ENCODE assay signal across 18 mouse cellular contexts in genomic region chr3:31134696-31135095, GRCm38 (mm10). TPM values are rescaled to one million over a fixed set of nuclear protein-coding genes. Genes with fewer than 3 reads are reported as not detected.
DNase-seq lines count a peak whose midpoint lies in the region; ATAC-seq and TF ChIP-seq lines count a peak whose summit lies in the region.
"Had no signal": no experiment of that assay in that cellular context is flagged by ENCODE, and none has a peak within 500 bp of the region (broad histone marks: within the 10 kb centered on the region; RNA-seq: fewer than 3 reads in every experiment).

No protein-coding gene starts in this region.

- no peaks in the 10 kb centered on the region for H3K4me1 ChIP-seq in heart, embryonic 11.5 days (ENCODE audit: control insufficient read depth, insufficient read depth, low read length)
- no peaks in the 10 kb centered on the region for H3K4me1 ChIP-seq in midbrain, embryonic 11.5 days (ENCODE audit: control insufficient read depth, insufficient read depth, low read length)
- no peaks in the 10 kb centered on the region for H3K4me1 ChIP-seq in midbrain, postnatal 0 days (ENCODE audit: insufficient read depth, low read length)
- H3K4me1 ChIP-seq in liver, embryonic 16.5 days (ENCODE audit: control insufficient read depth, low read depth, low read length): peaks cover 26% of the 10 kb centered on the region
- H3K4me1 ChIP-seq: hindbrain, embryonic 12.5 days; limb, embryonic 15.5 days; neural tube, embryonic 15.5 days had no signal

- H3K9me3 ChIP-seq in heart, embryonic 11.5 days (replicated peaks; ENCODE audit: control insufficient read depth, low read length): no peaks in the 10 kb centered on the region
- H3K9me3 ChIP-seq in midbrain, embryonic 11.5 days (ENCODE audit: control insufficient read depth, low read length): no peaks in the 10 kb centered on the region
- H3K9me3 ChIP-seq in midbrain, postnatal 0 days (ENCODE audit: low read length): no peaks in the 10 kb centered on the region
- H3K9me3 ChIP-seq in liver, embryonic 16.5 days (replicated peaks; ENCODE audit: control insufficient read depth, low read length): no peaks in the 10 kb centered on the region
- H3K9me3 ChIP-seq: hindbrain, embryonic 12.5 days; limb, embryonic 15.5 days; midbrain, embryonic 10.5 days; neural tube, embryonic 15.5 days had no signal

- intact Hi-C loops in left cerebral cortex, postnatal 36 days (cut with DNase I): loop anchor here (5.0 to 10.0 kb wide), 3 partner anchors 167 to 540 kb away; partner anchors contain the start of genes Actrt3, Lrrc31 and Phc3

- H3K9ac ChIP-seq in heart, embryonic 11.5 days (ENCODE audit: low read depth, low read length): no peak overlapping the region
- no peak overlapping the region for H3K9ac ChIP-seq in midbrain, embryonic 11.5 days (ENCODE audit: low read length)
- no peak overlapping the region for H3K9ac ChIP-seq in midbrain, postnatal 0 days (replicated peaks; ENCODE audit: low read length, poor library complexity, severe bottlenecking)
- peak overlapping the region; percentile 9; the same call in 1 of the 2 replicates for H3K9ac ChIP-seq in liver, embryonic 16.5 days (ENCODE audit: low read depth, low read length)
- H3K9ac ChIP-seq: hindbrain, embryonic 12.5 days; limb, embryonic 15.5 days; neural tube, embryonic 15.5 days had no signal

- H3K36me3 ChIP-seq in heart, embryonic 11.5 days (ENCODE audit: control insufficient read depth, insufficient read depth, low read length): no peaks in the 10 kb centered on the region
- H3K36me3 ChIP-seq in midbrain, embryonic 11.5 days (ENCODE audit: control insufficient read depth, insufficient read depth, low read length): no peaks in the 10 kb centered on the region
- H3K36me3 ChIP-seq in midbrain, postnatal 0 days (ENCODE audit: insufficient read depth, low read length): no peaks in the 10 kb centered on the region
- no peaks in the 10 kb centered on the region for H3K36me3 ChIP-seq in liver, embryonic 16.5 days (ENCODE audit: control insufficient read depth, insufficient read depth)
- H3K36me3 ChIP-seq: hindbrain, embryonic 12.5 days; limb, embryonic 15.5 days; midbrain, embryonic 10.5 days; neural tube, embryonic 15.5 days had no signal

- H3K27ac ChIP-seq in heart, embryonic 11.5 days (ENCODE audit: low read depth, low read length): no peak overlapping the region
- H3K27ac ChIP-seq in midbrain, embryonic 11.5 days (ENCODE audit: low read depth, low read length): no peak overlapping the region
- no peak overlapping the region for H3K27ac ChIP-seq in midbrain, postnatal 0 days (ENCODE audit: low read depth, low read length)
- peak overlapping the region; percentile 50 for H3K27ac ChIP-seq in liver, embryonic 16.5 days (ENCODE audit: low read length)
- H3K27ac ChIP-seq: hindbrain, embryonic 12.5 days; limb, embryonic 15.5 days; neural tube, embryonic 15.5 days had no signal

- H3K27me3 ChIP-seq in heart, embryonic 11.5 days (ENCODE audit: control insufficient read depth, insufficient read depth, low read length): no peaks in the 10 kb centered on the region
- H3K27me3 ChIP-seq in midbrain, embryonic 11.5 days (ENCODE audit: control insufficient read depth, insufficient read depth, low read length): no peaks in the 10 kb centered on the region
- H3K27me3 ChIP-seq in midbrain, postnatal 0 days (ENCODE audit: insufficient read depth, low read length): no peaks in the 10 kb centered on the region
- no peaks in the 10 kb centered on the region for H3K27me3 ChIP-seq in liver, embryonic 16.5 days (ENCODE audit: control insufficient read depth, insufficient read depth, low read depth, low read length)
- H3K27me3 ChIP-seq: hindbrain, embryonic 12.5 days; limb, embryonic 15.5 days; neural tube, embryonic 15.5 days had no signal

- 57% methylated on average over 7 of the region's 7 CpGs for WGBS in heart, embryonic 11.5 days (ENCODE audit: insufficient replicate concordance)
- WGBS in midbrain, embryonic 11.5 days: 66% methylated on average over 7 of the region's 7 CpGs
- WGBS in midbrain, postnatal 0 days: 82% methylated on average over 7 of the region's 7 CpGs
- WGBS in liver, embryonic 16.5 days (ENCODE audit: insufficient replicate concordance): 38% methylated on average over 7 of the region's 7 CpGs

- DNase-seq in heart, adult 11 months: peak; percentile 94
- peak; percentile 78 for DNase-seq in midbrain, embryonic 11.5 days (ENCODE audit: low spot score, missing footprints)
- no peak for DNase-seq in midbrain, postnatal 0 days (ENCODE audit: low spot score)
- DNase-seq in cerebellum, adult 11 months: no peak
- no peak for DNase-seq in left cerebral cortex, postnatal 36 days (ENCODE audit: low spot score in 2 of 2)
- no peak for DNase-seq in spleen, postnatal 4 days (ENCODE audit: low spot score in 2 of 2)
- DNase-seq: cerebellum, adult 11-12 months; kidney, adult 11 months; kidney, postnatal 10 days; spleen, adult 18-20 months; thymus, postnatal 36 days had no signal

- no peak for ATAC-seq in heart, embryonic 11.5 days (replicated peaks; ENCODE audit: insufficient number of reproducible peaks, low FRiP score, low TSS enrichment)
- no peak for ATAC-seq in midbrain, embryonic 11.5 days (ENCODE audit: low FRiP score)
- ATAC-seq in midbrain, postnatal 0 days (ENCODE audit: low FRiP score): no peak
- ATAC-seq in liver, embryonic 16.5 days (ENCODE audit: low read depth): 0 out of 2 replicates have a peak, but pooled peaks have one; percentile 19

- no peak for TF ChIP-seq CTCF in midbrain, postnatal 0 days (IDR thresholded peaks at IDR 0.05)

- H3K4me2 ChIP-seq in heart, embryonic 11.5 days: no peak overlapping the region
- no peak overlapping the region for H3K4me2 ChIP-seq in midbrain, embryonic 11.5 days
- H3K4me2 ChIP-seq in midbrain, postnatal 0 days (ENCODE audit: low read depth, low read length, poor library complexity, severe bottlenecking): no peak overlapping the region
- H3K4me2 ChIP-seq in liver, embryonic 16.5 days (ENCODE audit: low read depth, low read length): peak overlapping the region; percentile 44
- H3K4me2 ChIP-seq: hindbrain, embryonic 12.5 days; limb, embryonic 15.5 days; neural tube, embryonic 15.5 days had no signal

- H3K4me3 ChIP-seq in heart, embryonic 11.5 days (ENCODE audit: low read depth, low read length): no peak overlapping the region
- no peak overlapping the region for H3K4me3 ChIP-seq in midbrain, embryonic 11.5 days (ENCODE audit: low read depth, low read length)
- no peak overlapping the region for H3K4me3 ChIP-seq in midbrain, postnatal 0 days (ENCODE audit: low read depth, low read length)
- no peak overlapping the region for H3K4me3 ChIP-seq in liver, embryonic 16.5 days (ENCODE audit: low read depth, low read length)
- H3K4me3 ChIP-seq: hindbrain, embryonic 12.5 days; limb, embryonic 15.5 days; midbrain, embryonic 10.5 days; neural tube, embryonic 15.5 days had no signal

RNA-seq across cellular contexts. Expression of gene Cldn11, which starts 15.0 kb away (rescaled TPM):
- polyA plus RNA-seq in heart, embryonic 11.5 days (2014; fragmentation: Nextera tagmentation; extraction: Ambion mirVana): 5.2 and 6.6 TPM in 2 replicates
- polyA plus RNA-seq in midbrain, embryonic 11.5 days (2014; fragmentation: Nextera tagmentation; extraction: Ambion mirVana): 8.7 and 9.6 TPM in 2 replicates
- total RNA-seq in midbrain, postnatal 0 days (2014; rRNA removed): 45.6 and 60.4 TPM in 2 replicates
- polyA plus RNA-seq in midbrain, postnatal 0 days (2015; fragmentation: Nextera tagmentation; extraction: Ambion mirVana): 45.5 and 47.2 TPM in 2 replicates
- 0.13 and 0.21 TPM in 2 replicates for polyA plus RNA-seq in liver, embryonic 16.5 days (2015; fragmentation: Nextera tagmentation; extraction: Ambion mirVana)
- 100 to 1,000 TPM; 132 to 218 TPM for total RNA-seq in left cerebral cortex, postnatal 36 days (2021)
- polyA plus RNA-seq: C2C12 had no signal

RNA-seq across cellular contexts. Expression of gene Skil, which starts 39.8 kb away (rescaled TPM):
- polyA plus RNA-seq in heart, embryonic 11.5 days (2014; fragmentation: Nextera tagmentation; extraction: Ambion mirVana): 26.3 and 32.4 TPM in 2 replicates
- 43.9 and 55.0 TPM in 2 replicates for polyA plus RNA-seq in midbrain, embryonic 11.5 days (2014; fragmentation: Nextera tagmentation; extraction: Ambion mirVana)
- total RNA-seq in midbrain, postnatal 0 days (2014; rRNA removed): 39.4 and 46.8 TPM in 2 replicates
- polyA plus RNA-seq in midbrain, postnatal 0 days (2015; fragmentation: Nextera tagmentation; extraction: Ambion mirVana): 24.7 and 28.5 TPM in 2 replicates
- 4.2 and 5.6 TPM in 2 replicates for polyA plus RNA-seq in liver, embryonic 16.5 days (2015; fragmentation: Nextera tagmentation; extraction: Ambion mirVana)
- 10 to 100 TPM; 59.6 to 59.7 TPM for total RNA-seq in left cerebral cortex, postnatal 36 days (2021)

Comparison
In these comparisons a context has a peak if more than half of its experiments do, and no peak if none do; other contexts are left out.
1. DNase-seq: peak in heart, adult 11 months (single experiment) and midbrain, embryonic 11.5 days (single experiment); none in midbrain, postnatal 0 days (single experiment), cerebellum, adult 11 months (single experiment), left cerebral cortex, postnatal 36 days (0 of 2) and spleen, postnatal 4 days (0 of 2).